15 mouse cellular contexts compared by ENCODE assay signal in the genomic region with DNA sequence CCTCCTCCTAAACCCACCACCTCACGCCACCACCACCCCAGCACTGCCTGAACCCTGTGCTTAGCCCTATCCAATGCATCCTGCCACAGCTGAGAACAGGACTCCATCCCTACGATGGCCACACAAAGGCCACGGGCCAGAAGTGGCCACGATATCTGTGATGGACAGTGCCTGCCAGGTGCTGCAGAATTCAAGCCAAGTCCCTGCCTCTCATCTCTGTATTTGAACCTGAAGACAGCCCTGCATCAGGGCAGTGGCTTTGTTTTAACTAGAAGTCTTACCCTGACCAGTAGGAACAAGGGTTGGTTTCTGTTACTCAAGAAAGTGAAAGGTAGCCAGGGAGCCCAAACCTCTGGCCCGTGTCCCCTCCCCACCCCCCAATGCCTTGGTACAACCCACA. TPM values are rescaled to one million over a fixed set of nuclear protein-coding genes. Genes with fewer than 3 reads are reported as not detected.
"Had no signal": no experiment of that assay in that cellular context is flagged by ENCODE, and none has a peak within 500 bp of the region (broad histone marks: within the 10 kb centered on the region; RNA-seq: fewer than 3 reads in every experiment).

No protein-coding gene starts in this region.

- H3K36me3 ChIP-seq: liver, embryonic 13.5 days; midbrain, embryonic 12.5 days; midbrain, embryonic 15.5 days; neural tube, embryonic 13.5 days had no signal

- ATAC-seq: midbrain, embryonic 15.5 days had no signal

- H3K9ac ChIP-seq: liver, embryonic 13.5 days; midbrain, embryonic 12.5 days; midbrain, embryonic 15.5 days; neural tube, embryonic 13.5 days had no signal

- H3K27ac ChIP-seq: kidney, postnatal 0 days; layer of hippocampus, adult 2 months; liver, embryonic 13.5 days; midbrain, embryonic 12.5 days; midbrain, embryonic 15.5 days; neural tube, embryonic 13.5 days had no signal

- H3K9me3 ChIP-seq: liver, embryonic 13.5 days; midbrain, embryonic 12.5 days; midbrain, embryonic 15.5 days; neural tube, embryonic 13.5 days had no signal

- H3K4me2 ChIP-seq: liver, embryonic 13.5 days; midbrain, embryonic 12.5 days; midbrain, embryonic 15.5 days; neural tube, embryonic 13.5 days had no signal

- H3K4me3 ChIP-seq: layer of hippocampus, adult 2 months; liver, embryonic 13.5 days; midbrain, embryonic 12.5 days; midbrain, embryonic 15.5 days; myocyte; neural tube, embryonic 13.5 days had no signal

- DNase-seq: layer of hippocampus, adult 9-11 months; liver, embryonic 13.5 days; lung, adult 2 months; lung, postnatal 14 days; lung, postnatal 4 days; thymus, adult 18-20 months; thymus, postnatal 4 days had no signal

RNA-seq across cellular contexts. Expression of a gene that starts 12.1 kb away (rescaled TPM):
- polyA plus RNA-seq: liver, adult 2 months; liver, embryonic 13.5 days; liver, embryonic 16.5 days; myocyte had no signal
